Mouse (Mus musculus): ENCODE measurements around the gene Myl6b.
"Not testable (repeated sequence)": the region's sequence is repeated elsewhere in the genome, so short reads cannot be mapped to it uniquely, and the experiment has no call there.

The Myl6b gene

DNA sequence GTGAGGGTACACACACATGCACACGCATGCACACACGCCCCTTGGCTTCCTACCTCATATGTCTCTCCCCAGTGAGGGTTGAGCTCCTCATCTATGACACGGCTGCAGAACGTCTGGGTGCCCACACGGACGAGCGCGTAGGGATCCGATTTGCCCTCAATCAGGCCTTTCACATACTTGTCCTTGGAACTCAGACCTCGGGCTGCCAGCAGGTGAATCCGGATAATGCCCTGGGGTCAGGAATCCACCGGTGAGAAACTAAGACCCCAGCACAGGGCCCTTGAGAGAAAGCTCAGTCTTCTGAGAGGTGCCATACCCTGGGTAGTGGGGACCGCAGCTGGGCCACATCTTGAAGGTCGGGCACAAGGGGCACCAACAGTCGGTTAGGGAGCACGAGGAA lies 22.1 kb upstream of the Myl6b start:
- no peak for DNase-seq (ENCODE audit: extremely low read depth, insufficient read length, low spot score)

DNA sequence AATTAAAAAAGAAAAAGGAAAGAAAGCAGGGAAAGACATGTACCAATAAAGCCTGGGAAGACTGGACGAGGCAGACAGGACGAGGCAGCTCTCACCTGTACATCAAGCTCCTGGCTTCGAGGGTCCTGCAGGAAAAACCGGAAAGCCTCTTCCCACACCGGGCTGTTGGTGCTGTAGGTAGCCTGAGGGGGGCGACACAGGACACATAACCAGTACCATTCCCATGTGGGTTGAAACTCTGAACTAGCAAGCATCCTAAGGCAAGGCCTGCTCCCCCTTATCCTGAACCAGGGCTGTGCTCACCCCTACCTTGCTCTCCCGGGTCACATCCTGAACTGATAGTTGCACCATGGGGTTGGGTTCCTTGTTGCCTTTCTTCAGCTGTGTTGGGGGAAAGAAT lies 20.3 kb upstream of the Myl6b start:
- peak; percentile 42 for DNase-seq (ENCODE audit: extremely low read depth, insufficient read length, low spot score)

DNA sequence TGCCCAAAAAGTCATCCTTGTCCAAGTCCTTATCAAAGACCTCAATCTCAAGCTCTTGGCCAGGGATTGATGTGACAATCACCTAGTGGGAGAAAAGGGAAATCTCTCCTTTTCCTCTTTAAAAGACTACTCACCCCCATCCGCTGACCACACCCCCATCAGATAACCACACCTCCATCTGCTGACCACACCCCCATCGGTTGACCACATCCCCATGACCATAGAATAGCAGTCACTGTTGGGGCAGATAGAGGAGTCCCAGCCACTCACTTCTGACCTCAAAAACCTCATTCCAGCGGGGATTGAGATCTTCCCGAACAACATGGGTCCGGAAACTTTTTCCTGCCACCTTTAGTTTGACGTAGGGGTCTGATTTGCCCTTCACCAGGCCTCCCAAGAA lies 18.2 kb upstream of the Myl6b start:
- peak; percentile 39 for DNase-seq (ENCODE audit: extremely low read depth, insufficient read length, low spot score)

DNA sequence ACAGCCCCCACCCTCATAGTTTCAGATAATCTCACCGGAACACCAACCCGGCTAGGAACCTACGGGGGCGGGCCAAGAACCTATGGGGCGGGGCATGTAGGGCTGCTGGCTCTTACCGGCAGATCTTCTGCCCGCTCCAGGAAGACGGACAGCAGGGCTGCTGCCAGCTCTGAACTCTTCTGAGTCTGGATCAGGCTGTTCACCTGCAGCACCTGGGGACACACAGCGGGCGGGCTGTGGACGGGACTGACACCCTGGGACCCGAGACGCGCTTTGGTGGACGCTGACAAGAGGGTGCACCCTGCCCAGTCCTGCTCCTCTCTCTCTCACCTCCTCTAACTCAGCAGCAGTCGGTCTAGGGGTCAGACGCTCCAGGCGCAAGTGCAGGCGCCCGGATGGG lies 17.5 kb upstream of the Myl6b start:
- no peak for DNase-seq (ENCODE audit: extremely low read depth, insufficient read length, low spot score)

DNA sequence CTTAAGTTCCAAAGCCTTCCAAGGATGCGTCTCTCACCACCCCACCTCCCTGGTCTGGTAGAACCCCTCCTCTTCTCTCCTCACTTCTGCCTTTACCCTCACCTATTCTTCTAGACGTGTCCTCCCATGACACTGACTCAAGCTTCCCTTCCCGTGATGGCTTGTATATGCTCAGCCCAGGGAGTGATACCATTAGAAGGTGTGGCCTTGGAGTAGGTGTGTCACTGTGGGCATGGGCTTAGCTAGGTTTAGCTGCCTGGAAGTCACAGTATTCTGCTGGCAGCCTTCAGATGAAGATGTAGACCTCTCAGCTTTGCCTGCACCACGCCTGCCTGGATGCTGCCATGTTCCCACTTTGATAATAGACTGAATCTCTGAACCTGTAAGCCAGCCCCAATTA lies 16.6 kb upstream of the Myl6b start:
- no peak for DNase-seq (ENCODE audit: extremely low read depth, insufficient read length, low spot score)

DNA sequence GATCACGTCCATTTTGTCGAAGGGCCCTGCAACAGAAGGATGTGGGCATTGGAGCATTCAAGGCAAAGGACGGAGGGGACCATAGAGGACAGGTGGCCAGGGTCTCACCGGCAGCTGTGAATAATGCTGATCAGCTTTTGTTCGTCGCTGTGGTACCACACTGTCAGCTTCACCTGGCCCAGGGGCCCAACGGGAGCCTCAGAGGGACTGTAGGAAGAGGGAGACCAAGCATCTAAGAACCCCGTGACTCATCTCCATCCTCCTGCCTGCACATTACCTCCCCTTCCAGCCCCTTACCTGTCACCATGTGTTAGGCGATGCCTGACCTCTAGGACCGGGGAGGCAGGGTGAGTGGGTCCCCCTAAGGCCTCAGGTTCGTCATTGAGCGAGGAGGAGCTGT lies 13.3 kb upstream of the Myl6b start:
- no peak for DNase-seq (ENCODE audit: extremely low read depth, insufficient read length, low spot score)

DNA sequence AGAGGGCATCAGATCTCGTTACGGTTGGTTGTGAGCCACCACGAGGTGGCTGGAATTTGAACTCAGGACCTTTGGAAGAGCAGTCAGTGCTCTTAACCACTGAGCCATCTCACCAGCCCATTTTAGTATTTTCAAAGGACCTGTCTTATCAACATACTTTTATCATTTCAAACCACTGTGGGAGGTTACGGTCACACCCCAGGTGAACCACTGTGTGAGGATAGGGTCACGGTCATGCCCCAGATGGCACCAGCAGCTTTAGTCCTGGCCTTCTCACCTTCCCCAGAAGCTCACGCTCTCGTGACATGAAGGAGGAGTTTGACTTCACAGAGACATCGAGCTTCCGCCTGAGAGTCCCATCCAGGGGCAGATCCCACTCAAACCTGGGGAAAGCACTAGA lies 12.7 kb upstream of the Myl6b start:
- DNase-seq (ENCODE audit: extremely low read depth, insufficient read length, low spot score), result no peak

DNA sequence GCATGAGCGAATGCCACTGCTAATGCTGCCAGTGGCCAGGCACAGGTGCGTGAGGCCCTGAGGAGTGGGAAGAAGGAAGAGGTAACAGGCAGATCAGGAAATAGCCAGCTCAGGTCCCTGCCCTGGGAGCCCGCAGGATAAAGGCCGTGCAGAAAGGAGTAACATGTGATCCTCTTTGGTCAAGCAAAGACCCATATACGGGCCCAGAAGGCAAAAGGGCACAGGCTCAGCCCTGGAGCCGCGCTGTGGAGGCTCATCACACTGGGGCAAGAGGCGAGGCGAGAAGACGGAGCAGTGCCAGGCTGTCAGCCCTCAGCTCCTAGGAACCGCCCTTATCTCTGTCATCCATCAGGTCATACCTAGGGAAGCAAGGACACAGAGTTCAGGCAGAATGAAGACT lies 11.8 kb upstream of the Myl6b start:
- DNase-seq (ENCODE audit: extremely low read depth, insufficient read length, low spot score), result no peak

DNA sequence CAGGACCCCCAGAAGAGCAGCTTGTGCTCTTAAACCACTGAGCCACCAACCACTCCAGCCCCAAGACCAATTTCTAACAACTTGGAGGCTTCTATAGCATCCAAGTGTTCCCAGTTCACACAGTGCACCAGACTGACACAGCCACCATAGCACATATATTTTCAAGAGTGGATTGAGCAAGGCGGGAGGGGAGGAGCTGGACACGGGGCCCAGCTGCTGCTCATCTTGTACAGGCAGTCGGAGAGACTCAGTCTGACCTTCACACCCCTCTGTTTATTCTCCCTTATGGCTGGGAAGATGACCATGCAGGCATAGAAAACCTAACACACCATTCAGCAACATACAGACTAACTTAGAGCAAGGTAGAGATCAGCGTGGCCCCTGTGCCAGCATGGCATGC lies 11.3 kb upstream of the Myl6b start:
- no peak for DNase-seq (ENCODE audit: extremely low read depth, insufficient read length, low spot score)

DNA sequence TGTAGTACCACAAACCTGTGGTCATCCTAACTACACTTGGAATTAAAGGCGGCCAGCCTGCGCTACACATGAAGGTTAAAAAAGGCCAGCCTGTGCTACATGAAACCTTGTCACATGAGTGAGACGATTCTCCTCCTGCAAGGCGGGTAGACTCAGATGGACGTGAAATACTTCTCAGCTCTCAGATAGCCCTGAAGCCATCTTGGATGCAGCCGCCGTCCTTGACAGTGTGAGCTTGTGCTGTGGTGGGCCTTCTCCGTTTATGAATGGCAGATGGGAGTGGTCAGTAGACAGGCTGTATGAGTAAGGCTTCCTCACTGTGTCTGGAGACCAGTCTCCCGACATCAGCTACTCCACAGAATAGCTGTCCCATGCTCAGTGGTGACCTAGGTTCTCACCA lies 10.7 kb upstream of the Myl6b start:
- DNase-seq (ENCODE audit: extremely low read depth, insufficient read length, low spot score), result no peak

DNA sequence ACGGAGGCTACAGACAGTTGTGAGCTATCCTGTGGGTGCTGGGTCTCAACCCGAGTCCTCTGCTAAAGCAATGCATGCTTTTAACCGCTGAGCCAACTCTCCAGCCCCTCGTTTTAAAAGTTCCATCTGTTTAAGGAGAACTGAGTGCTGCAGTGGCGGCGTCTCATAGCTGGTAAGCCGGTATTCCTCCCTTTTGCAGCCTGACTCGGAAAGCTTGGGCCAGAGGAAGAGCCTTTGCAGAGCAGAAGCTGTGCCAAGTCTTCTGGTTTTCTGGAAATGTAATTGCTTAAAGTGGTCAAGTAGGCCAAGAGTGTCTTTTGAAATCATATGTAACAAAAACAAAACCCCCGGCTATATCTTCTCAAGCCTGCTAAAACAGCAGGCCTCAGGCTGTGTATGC lies 9.8 kb upstream of the Myl6b start:
- DNase-seq (ENCODE audit: extremely low read depth, insufficient read length, low spot score), result no peak

DNA sequence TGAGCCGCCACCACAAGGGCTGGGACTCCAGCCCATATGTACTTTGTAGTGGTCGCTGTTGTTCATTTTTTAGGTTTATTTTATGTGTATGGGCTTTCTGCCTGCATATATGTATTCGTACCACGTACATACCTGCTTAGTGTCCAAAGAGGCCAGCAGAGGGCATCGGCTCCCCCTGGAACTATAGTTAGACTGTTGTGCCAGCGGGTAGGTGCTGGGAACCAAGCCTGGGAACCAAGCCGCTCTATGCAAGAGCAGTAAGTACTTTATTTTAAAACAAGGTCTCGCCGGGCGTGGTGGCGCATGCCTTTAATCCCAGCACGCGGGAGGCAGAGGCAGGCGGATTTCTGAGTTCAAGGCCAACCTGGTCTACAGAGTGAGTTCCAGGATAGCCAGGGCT lies 7.5 kb upstream of the Myl6b start:
- no peak for DNase-seq (ENCODE audit: extremely low read depth, insufficient read length, low spot score)

DNA sequence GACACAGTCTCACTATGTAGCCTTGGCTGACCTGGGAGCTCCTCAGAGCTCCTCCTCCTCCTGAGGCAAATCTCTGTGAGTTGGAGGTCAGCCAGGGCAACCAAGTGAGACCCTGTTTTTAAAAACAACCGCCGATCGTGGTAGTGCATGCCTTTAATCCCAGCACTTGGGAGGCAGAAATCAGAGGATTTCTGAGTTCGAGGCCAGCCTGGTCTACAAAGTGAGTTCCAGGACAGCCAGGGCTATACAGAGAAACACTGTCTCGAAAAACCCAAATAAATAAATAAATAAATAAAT lies 6.8 kb upstream of the Myl6b start:
- not testable (repeated sequence) for DNase-seq (ENCODE audit: extremely low read depth, insufficient read length, low spot score)

DNA sequence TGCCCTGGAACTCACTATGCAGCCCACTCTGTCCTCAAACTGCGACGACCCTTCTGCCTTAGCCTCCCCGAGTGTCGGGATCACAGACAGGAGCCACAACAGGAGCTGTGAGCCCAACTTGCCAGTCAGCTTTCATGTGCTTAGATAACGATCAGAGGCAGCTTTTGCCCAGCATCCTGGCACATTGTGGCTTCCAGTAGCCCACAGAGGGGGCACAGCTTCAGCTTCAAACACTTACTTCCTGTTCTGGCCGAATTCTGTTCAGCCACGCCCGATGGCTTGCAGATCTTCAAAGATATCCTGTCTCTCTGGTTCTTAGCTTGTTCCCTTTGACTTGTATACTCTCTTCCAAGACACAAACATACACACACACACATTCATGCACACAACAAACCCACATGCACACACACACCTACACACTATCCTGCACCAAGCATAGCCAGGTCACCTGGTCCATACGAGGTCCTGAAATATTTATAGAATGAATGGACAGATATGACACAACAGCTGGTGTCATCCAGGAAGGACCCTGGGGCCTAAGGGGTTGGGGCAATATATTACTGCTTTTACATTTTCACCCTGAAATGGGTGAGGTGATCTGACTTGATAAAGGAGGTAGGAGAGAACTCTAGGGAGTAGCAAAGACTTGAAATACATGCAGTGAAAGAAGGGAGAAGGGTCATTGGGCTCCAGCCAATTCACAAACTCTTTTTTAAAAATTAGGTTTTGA lies 6.3 kb upstream of the Myl6b start:
- no peak for DNase-seq (ENCODE audit: extremely low read depth, insufficient read length, low spot score)

DNA sequence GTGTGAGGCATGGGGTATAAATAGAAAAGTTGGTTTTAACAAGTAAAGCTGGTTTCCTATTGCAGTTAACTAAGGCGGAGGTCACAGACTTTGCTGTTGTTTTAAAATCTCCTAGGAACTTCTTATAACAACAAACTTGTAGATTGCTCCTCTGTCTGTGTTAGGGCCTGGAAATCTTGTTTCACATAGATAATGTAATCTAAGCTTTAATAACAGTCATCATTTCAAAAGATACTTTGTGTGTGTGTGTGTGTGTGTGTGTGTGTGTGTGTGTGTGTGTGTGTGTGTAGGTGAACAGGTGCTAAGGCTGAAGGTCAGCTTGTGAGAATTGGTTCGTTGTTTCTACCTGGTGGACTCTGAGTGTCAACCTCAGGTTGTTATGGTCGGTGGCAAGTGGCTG lies 5.5 kb upstream of the Myl6b start:
- no peak for DNase-seq (ENCODE audit: extremely low read depth, insufficient read length, low spot score)

DNA sequence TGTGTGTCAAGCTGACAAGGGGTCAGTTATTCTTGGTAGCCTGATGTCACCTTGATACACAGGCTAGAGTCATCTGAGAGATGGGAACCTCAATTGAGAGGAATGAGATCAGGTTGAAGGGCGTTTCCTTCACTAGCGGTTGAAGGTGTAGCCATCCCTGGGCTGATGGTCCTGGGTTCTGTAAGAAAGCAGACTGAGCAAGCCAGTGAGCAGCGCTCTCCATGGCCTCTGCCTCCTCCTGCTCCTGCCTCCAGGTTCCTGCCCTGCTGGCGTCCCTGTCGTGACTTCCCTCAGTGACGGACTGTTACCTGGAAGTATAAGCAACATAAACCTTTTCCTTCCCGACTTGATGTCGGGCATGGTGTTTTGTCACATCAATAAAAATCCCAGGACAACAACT lies 5.0 kb upstream of the Myl6b start:
- no peak for DNase-seq (ENCODE audit: extremely low read depth, insufficient read length, low spot score)

DNA sequence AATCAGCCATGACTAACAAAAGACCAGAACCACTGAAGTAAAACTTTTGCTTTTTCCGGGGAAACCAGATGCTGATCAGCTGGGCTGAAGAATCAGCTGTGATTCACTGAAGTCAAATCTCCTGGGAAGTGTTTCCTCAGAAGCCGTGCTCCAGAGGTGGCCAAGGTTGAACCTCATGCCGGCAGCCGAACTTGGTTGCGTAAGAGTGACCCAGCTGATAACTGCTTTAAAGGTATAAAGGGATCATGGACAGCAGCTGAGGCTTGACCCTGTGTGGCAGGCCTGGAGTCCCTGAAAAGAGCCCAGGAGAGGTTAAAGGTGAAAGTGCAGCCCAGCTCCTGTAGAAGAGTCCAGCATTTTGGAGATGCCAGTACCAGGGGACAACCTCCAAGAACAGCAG lies 3.9 kb upstream of the Myl6b start:
- no peak for DNase-seq (ENCODE audit: extremely low read depth, insufficient read length, low spot score)

DNA sequence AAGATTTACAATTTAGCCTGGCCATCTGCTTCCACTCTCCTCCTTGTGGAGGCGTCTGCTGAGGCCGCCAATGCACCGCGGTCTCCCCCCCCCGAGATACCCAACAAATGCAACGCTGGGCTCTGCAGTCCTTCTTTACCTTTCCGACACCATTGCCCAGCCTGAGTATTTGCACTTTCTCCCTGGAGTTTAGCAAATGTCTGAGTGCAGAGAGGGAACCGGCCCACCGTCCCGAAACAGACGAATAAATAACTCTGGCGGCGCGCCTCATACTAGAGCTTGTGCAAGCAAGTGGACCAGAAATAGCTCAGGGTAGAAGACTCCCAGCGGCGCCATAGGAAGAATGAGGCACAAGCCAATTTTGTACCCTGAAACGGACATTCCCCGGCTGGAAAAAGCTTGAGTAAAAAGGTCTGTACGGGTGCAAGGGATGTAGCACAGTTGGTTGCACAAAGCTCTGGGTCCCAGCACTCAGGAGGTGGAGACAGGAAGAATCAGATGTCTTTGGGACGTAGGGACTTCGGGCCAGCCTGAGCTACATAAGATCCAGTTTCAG lies 709 bp upstream of the Myl6b start:
- no peak for DNase-seq (ENCODE audit: extremely low read depth, insufficient read length, low spot score)

DNA sequence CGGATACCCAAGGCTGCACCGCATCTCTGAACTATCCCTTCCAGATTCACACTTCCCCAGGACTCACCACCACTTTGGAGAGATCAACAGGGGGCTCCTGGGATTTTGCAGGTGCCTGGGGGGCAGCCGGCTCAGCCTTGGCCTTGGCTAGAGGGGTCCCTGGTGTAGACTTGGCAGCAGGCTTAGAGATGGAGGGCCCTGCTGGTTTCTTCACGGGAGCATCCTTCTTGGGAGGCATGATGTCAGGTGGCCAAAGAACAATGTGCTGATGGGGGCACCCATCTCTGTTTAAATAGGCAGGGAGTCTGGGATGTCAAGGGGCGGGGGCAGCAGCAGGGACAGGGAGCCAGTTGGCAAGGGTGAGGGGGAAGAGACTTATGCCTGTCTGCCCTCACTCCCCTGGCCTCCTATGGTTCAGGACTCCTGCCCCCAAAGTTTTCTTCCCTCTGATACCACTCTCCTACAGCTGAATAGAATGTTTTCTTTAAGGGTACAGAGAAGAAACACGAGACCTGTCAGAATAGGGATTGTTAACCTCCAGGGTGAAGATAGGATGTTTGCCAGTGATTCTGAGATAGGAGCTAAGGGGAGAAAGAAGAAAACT lies 1.2 kb downstream of the Myl6b start:
- DNase-seq (ENCODE audit: extremely low read depth, insufficient read length, low spot score), result no peak

DNA sequence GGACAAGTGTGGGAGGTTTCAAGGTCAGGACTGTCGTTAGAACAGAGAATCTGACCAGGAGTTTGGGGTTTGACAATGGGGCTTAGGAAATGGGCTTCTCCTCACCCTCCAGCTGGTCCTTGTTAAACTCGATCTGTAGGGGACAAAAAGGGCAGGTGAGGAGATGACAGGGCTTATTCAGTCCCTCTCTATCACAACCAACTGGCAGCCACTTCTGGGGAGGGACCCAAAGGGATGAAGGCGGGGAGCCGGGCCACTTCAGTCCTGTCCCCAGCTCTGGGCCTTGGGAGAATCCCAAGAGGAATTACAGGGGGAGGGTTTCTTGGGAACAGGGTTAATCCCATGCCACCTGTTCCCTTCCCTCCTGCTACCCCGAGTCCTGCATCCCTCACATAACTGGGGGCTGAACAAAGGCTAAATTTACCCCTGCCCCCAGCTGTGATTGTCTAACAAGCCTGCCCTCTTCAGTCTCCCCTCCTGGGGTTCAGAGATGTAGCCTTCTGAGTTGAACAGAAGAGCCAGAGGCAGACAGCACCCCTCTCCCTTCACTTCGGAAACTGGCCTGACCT lies 1.9 kb downstream of the Myl6b start:
- no peak for DNase-seq (ENCODE audit: extremely low read depth, insufficient read length, low spot score)

DNA sequence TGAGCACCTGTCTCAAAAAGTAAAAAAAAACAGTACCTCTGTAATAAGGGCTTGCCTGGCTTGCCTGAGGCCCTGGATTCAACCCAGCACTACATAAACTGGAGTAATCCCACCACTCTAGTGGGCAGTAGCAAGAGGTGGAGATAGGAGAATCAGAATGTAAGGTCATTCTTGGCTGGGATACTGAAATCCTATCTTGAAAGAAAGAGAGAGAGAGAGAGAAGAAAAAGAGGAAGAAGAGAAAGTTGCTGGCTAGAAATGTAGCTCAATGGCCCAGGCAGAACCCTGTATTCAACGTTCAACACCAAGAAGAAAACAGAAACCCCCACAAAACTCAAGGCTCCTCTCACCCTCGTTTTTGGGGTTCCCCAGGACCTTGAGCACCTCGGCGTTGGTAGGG lies 2.6 kb downstream of the Myl6b start:
- no peak for DNase-seq (ENCODE audit: extremely low read depth, insufficient read length, low spot score)

DNA sequence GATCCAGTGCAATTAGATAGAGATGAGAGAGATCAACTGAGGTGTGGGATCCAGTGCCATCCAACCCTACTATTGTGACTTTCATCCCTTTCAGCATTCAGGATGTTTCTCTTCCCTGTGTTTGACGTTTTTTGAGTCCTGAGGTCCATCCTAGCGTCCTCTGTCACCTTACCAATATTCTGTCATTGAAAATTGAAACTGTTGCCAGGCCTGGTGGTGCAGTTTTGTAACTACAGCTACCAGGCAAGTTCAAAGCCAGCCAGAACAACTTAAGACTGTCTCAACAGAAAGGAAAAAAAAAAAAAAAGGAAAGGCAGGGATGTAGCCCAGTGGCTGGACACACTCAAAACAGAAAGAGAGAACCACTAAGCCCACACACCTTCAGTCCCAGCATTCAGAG lies 3.2 kb downstream of the Myl6b start:
- DNase-seq (ENCODE audit: extremely low read depth, insufficient read length, low spot score), result no peak

All from 3134 (cell line).